Mouse (Mus musculus) MEL (cell line): ENCODE measurements around the gene Olfr697. TPM values are rescaled to one million over a fixed set of nuclear protein-coding genes. Genes with fewer than 3 reads are reported as not detected.

Experiments
- DNase-seq: peaks from one replicate; pipeline ENCODE4 v3.0.0; 2011; ENCODE audit warnings: low read depth, low spot score
- H3K27ac ChIP-seq: 2 replicates; pipeline ENCODE4 v1.5.1; 2012; ENCODE audit warnings: low read depth, mild to moderate bottlenecking, control low read depth, low read length, moderate library complexity; ENCODE audit not compliant: control insufficient read depth
- H3K27me3 ChIP-seq, 2 experiments: fragments of 150-350 bp in 1 of 2; sonication (generic) in 1 of 2; 2 replicates each; pipeline ENCODE4 v1.6.1; 2012; ENCODE audit warnings: low read length in 2 of 2, mild to moderate bottlenecking in 2 of 2, improper control_type of control experiment in 1 of 2, moderate library complexity in 1 of 2; ENCODE audit not compliant: insufficient read depth in 2 of 2, control insufficient read depth in 1 of 2
- H3K36me3 ChIP-seq, 2 experiments: 2 replicates each; pipeline ENCODE4 v1.6.1; 2012 to 2014; ENCODE audit warnings: low read length in 2 of 2, improper control_type of control experiment in 1 of 2, inconsistent platforms in 1 of 2, mild to moderate bottlenecking in 1 of 2; ENCODE audit not compliant: insufficient read depth in 2 of 2, control insufficient read depth in 1 of 2
- H3K4me1 ChIP-seq, 2 experiments: fragments of 150-350 bp in 1 of 2; sonication (generic) in 1 of 2; 2 replicates each; pipeline ENCODE4 v1.6.1; 2012; ENCODE audit warnings: low read length in 2 of 2, improper control_type of control experiment in 1 of 2, mild to moderate bottlenecking in 1 of 2; ENCODE audit not compliant: insufficient read depth in 2 of 2, control insufficient read depth in 1 of 2
- H3K4me3 ChIP-seq, 2 experiments: fragments of 150-350 bp in 1 of 2; sonication (generic) in 1 of 2; 2 replicates each; pipeline ENCODE4 v1.5.1; 2012; ENCODE audit warnings: low read depth in 2 of 2, low read length in 2 of 2, mild to moderate bottlenecking in 2 of 2, moderate library complexity in 2 of 2, control low read depth in 1 of 2, improper control_type of control experiment in 1 of 2; ENCODE audit not compliant: control insufficient read depth in 1 of 2, insufficient read depth in 1 of 2
- H3K79me2 ChIP-seq: 2 replicates; pipeline ENCODE4 v1.6.1; 2012; ENCODE audit warnings: mild to moderate bottlenecking, low read length, moderate library complexity; ENCODE audit not compliant: control insufficient read depth, poor library complexity, insufficient read depth
- H3K9ac ChIP-seq: 2 replicates; pipeline ENCODE4 v1.6.1; 2012; ENCODE audit warnings: low read depth, mild to moderate bottlenecking, control low read depth, low read length, moderate library complexity; ENCODE audit not compliant: control insufficient read depth, poor library complexity, severe bottlenecking
- H3K9me3 ChIP-seq: fragments of 150-350 bp; sonication (generic); replicated peaks from 2 replicates; pipeline ENCODE4 v1.6.1; 2012; ENCODE audit warnings: mild to moderate bottlenecking, low read length, improper control_type of control experiment, moderate library complexity; ENCODE audit not compliant: insufficient read depth
- BHLHE40 ChIP-seq: IDR thresholded peaks from 2 replicates; pipeline ENCODE4 v1.6.1; 2012; ENCODE audit warnings: low read depth, mild to moderate bottlenecking, inconsistent platforms, low read length, improper control_type of control experiment, borderline replicate concordance
- CHD2 ChIP-seq: IDR thresholded peaks from 2 replicates; pipeline ENCODE4 v1.6.1; 2011; ENCODE audit warnings: low read length, improper control_type of control experiment
- CTCF ChIP-seq, 3 experiments: IDR thresholded peaks in 2 of 3; conservative IDR thresholded peaks in 1 of 3; 2 replicates each; pipeline ENCODE4 v1.5.1; 2011 to 2012; ENCODE audit warnings: low read length in 3 of 3, low read depth in 2 of 3, mild to moderate bottlenecking in 2 of 3, improper control_type of control experiment in 1 of 3, inconsistent platforms in 1 of 3, mixed read lengths in 1 of 3, moderate library complexity in 1 of 3; ENCODE audit not compliant: control insufficient read depth in 1 of 3, insufficient read depth in 1 of 3, poor library complexity in 1 of 3, severe bottlenecking in 1 of 3
- EP300 ChIP-seq, 2 experiments: IDR thresholded peaks; 2 replicates each; pipeline ENCODE4 v1.6.1; 2011; ENCODE audit warnings: improper control_type of control experiment in 2 of 2, low read length in 2 of 2, low read depth in 1 of 2, mild to moderate bottlenecking in 1 of 2
- KAT2A ChIP-seq: conservative IDR thresholded peaks from 2 replicates; pipeline ENCODE4 v1.6.1; 2012; ENCODE audit warnings: low read depth, low read length, improper control_type of control experiment, inconsistent platforms
- MAX ChIP-seq: IDR thresholded peaks from 2 replicates; pipeline ENCODE4 v1.6.1; 2011; ENCODE audit warnings: low read length, improper control_type of control experiment
- MAZ ChIP-seq: IDR thresholded peaks from 2 replicates; pipeline ENCODE4 v1.6.1; 2012; ENCODE audit warnings: low read depth, mild to moderate bottlenecking, inconsistent platforms, low read length, improper control_type of control experiment
- MXI1 ChIP-seq: IDR thresholded peaks from 2 replicates; pipeline ENCODE4 v1.6.1; 2011; ENCODE audit warnings: mild to moderate bottlenecking, low read depth, low read length, improper control_type of control experiment
- MYB ChIP-seq: IDR thresholded peaks from 2 replicates; pipeline ENCODE4 v1.6.1; 2011; ENCODE audit warnings: mild to moderate bottlenecking, low read depth, low read length, improper control_type of control experiment
- MYC ChIP-seq: IDR thresholded peaks from 2 replicates; pipeline ENCODE4 v1.6.1; 2011; ENCODE audit warnings: low read depth, mild to moderate bottlenecking, low read length, improper control_type of control experiment, moderate library complexity
- NRF1 ChIP-seq: IDR thresholded peaks from 2 replicates; pipeline ENCODE4 v1.6.1; 2014; ENCODE audit warnings: low read depth, mild to moderate bottlenecking, inconsistent platforms, low read length, improper control_type of control experiment, moderate library complexity; ENCODE audit not compliant: poor library complexity, insufficient read depth, severe bottlenecking
- POLR2A ChIP-seq, 2 experiments: IDR thresholded peaks; 2 replicates each; pipeline ENCODE4 v1.6.1; 2011 to 2012; ENCODE audit warnings: low read length in 2 of 2, mild to moderate bottlenecking in 2 of 2, control low read depth in 1 of 2, improper control_type of control experiment in 1 of 2, low read depth in 1 of 2, moderate library complexity in 1 of 2; ENCODE audit not compliant: control insufficient read depth in 1 of 2, insufficient read depth in 1 of 2, poor library complexity in 1 of 2
- SMC3 ChIP-seq: IDR thresholded peaks from 2 replicates; pipeline ENCODE4 v1.6.1; 2011; ENCODE audit warnings: low read depth, low read length, improper control_type of control experiment
- TAL1 ChIP-seq: IDR thresholded peaks from 2 replicates; pipeline ENCODE4 v1.6.1; 2012; ENCODE audit warnings: mild to moderate bottlenecking, inconsistent platforms, low read length, moderate library complexity, mixed read lengths
- TCF12 ChIP-seq: IDR thresholded peaks from 2 replicates; pipeline ENCODE4 v1.6.1; 2014; ENCODE audit warnings: low read depth, mild to moderate bottlenecking, inconsistent platforms, low read length, improper control_type of control experiment, moderate library complexity
- USF1 ChIP-seq: IDR thresholded peaks from 2 replicates; pipeline ENCODE4 v1.6.1; 2014; ENCODE audit warnings: low read depth, mild to moderate bottlenecking, inconsistent platforms, low read length, improper control_type of control experiment, moderate library complexity
- USF2 ChIP-seq, 2 experiments: IDR thresholded peaks; 2 replicates each; pipeline ENCODE4 v1.6.1; 2011 to 2012; ENCODE audit warnings: improper control_type of control experiment in 2 of 2, low read length in 2 of 2, borderline replicate concordance in 1 of 2, inconsistent platforms in 1 of 2, low read depth in 1 of 2, mild to moderate bottlenecking in 1 of 2; ENCODE audit not compliant: insufficient read depth in 1 of 2
- ZKSCAN1 ChIP-seq: IDR thresholded peaks from 2 replicates; pipeline ENCODE4 v1.6.1; 2012; ENCODE audit warnings: low read depth, mild to moderate bottlenecking, inconsistent platforms, low read length, improper control_type of control experiment, moderate library complexity
- ZMIZ1 ChIP-seq: IDR thresholded peaks from 2 replicates; pipeline ENCODE4 v1.6.1; 2012; ENCODE audit warnings: low read depth, mild to moderate bottlenecking, inconsistent platforms, low read length, improper control_type of control experiment, moderate library complexity
- polyA plus RNA-seq, 2 experiments: library from polyadenylated mRNA; stranded (reverse) in 1 of 2; unstranded in 1 of 2; fragments of >175 nt in 1 of 2; fragments of >200 nt in 1 of 2; gene quantifications; 2 replicates each; pipeline versions ENCODE4 v1.2.1 to v1.2.4; 2012; ENCODE audit warnings: low replicate concordance in 2 of 2, low read depth in 1 of 2; ENCODE audit not compliant: insufficient read length in 2 of 2, insufficient read depth in 1 of 2, missing spikeins in 1 of 2
- total RNA-seq: library from RNA; depleted of rRNA; stranded (reverse); fragments of 300-350 nt; gene quantifications from 2 replicates; pipeline ENCODE4 v1.2.3, GENCODE M21; 2012

The Olfr697 gene
- total and polyA plus RNA-seq, 3 experiments = not detected

DNA sequence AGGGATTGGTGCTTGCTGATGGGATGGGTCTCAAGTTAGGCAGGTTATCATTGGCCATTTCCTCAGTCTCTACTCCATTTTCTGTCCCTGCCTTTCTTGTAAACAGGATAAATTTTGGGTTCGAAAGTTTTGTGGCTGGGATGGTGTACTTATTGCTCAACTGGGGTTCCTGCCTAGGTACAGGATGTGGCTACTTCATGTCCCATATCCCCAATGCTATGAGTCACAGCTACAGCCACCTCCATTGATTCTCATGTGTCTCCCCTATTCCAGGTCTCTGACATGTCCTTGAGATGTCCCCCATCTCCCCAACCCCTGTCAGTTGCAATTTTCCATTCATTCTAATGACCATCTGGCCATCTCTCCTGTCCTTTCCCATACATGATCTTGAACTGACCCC, 45.4 kb downstream of the Olfr697 start:
- Histone ChIP-seq H3K36me3 (no peaks in the 10 kb centered on the region), H3K4me1 (no peaks in the 10 kb centered on the region), H3K27ac (no peak overlapping the region), H3K9me3 (no peaks in the 10 kb centered on the region), H3K9ac (no peak overlapping the region), H3K4me3 (no peak overlapping the region), H3K27me3 (no peaks in the 10 kb centered on the region), H3K79me2 (no peaks in the 10 kb centered on the region)
- TF ChIP-seq TAL1 (no peak), EP300 (IDR thresholded peaks at IDR 0.05; ENCODE audit: low read depth in 1 of 2, low read length in 2 of 2) (no peak), ZKSCAN1 (no peak), USF1 (no peak), BHLHE40 (no peak), ZMIZ1 (no peak), MAX (no peak), POLR2A (IDR thresholded peaks at IDR 0.05; ENCODE audit: control insufficient read depth in 1 of 2, insufficient read depth in 1 of 2, low read depth in 1 of 2, low read length in 2 of 2, poor library complexity in 1 of 2) (no peak), NRF1 (no peak)
- no peak for DNase-seq

DNA sequence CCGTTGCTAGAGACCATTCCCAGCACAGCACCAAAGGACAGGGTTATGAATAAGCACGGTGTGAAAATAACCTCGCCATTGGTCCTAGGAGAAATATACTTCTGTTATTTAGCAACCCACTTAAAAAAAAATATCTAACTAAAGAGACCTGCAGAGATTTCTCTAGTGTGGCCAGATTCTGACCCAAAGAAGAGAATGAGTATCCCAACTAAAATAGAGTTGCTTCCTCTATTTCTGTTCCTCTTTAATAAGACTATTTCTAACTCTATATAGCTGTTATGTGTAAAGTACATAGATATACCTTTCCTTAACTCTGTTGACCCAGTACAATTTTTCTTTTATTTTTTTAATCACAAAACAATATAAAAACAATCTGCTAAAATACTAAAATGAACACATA, 49.3 kb downstream of the Olfr697 start:
- Histone ChIP-seq H3K27ac (no peak overlapping the region), H3K9me3 (no peaks in the 10 kb centered on the region), H3K36me3 (no peaks in the 10 kb centered on the region), H3K27me3 (no peaks in the 10 kb centered on the region), H3K9ac (no peak overlapping the region), H3K79me2 (no peaks in the 10 kb centered on the region), H3K4me1 (no peaks in the 10 kb centered on the region), H3K4me3 (no peak overlapping the region)
- TF ChIP-seq MAZ (no peak), EP300 (IDR thresholded peaks at IDR 0.05; ENCODE audit: low read depth in 1 of 2, low read length in 2 of 2) (no peak), TAL1 (no peak), MAX (no peak), USF2 (IDR thresholded peaks at IDR 0.05; ENCODE audit: borderline replicate concordance in 1 of 2, insufficient read depth in 1 of 2, low read depth in 1 of 2, low read length in 2 of 2) (no peak), CHD2 (no peak), CTCF (IDR thresholded peaks at IDR 0.05 in 2 of 3, conservative IDR thresholded peaks at IDR 0.05 in 1 of 3; ENCODE audit: control insufficient read depth in 1 of 3, insufficient read depth in 1 of 3, low read depth in 2 of 3, low read length in 3 of 3, poor library complexity in 1 of 3, severe bottlenecking in 1 of 3) (no peak)
- no peak for DNase-seq

DNA sequence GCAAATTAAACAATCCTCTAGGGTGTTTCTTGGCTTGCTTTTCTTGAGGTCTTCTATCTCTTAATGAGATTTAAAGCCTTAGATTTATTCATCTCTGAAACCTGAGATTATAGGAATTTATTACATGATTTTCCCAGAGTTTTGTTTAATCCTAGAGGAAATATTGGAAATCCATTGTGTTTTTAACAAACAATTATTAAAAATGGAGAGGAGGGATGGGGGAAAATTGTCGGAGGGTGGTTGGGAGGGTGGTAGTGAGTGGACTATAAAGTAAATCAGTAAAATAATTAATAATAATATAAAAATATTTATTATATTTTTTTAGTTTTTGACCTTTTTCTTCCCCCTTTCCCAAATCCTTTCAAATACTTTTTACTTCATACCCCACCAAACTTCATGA, 50.5 kb downstream of the Olfr697 start, which contains the start of gene Olfr694:
Gene Olfr694, minus strand, starts transcription at position 101 of the 400 bp plus-strand sequence.
- TF ChIP-seq TCF12 (no peak), POLR2A (IDR thresholded peaks at IDR 0.05; ENCODE audit: control insufficient read depth in 1 of 2, insufficient read depth in 1 of 2, low read depth in 1 of 2, low read length in 2 of 2, poor library complexity in 1 of 2) (no peak), SMC3 (no peak), MYC (no peak), KAT2A (no peak), USF1 (no peak), MXI1 (no peak), MAZ (no peak), MYB (no peak)
- Histone ChIP-seq H3K36me3 (no peaks in the 10 kb centered on the region), H3K4me1 (no peaks in the 10 kb centered on the region), H3K27me3 (no peaks in the 10 kb centered on the region), H3K9ac (no peak within 1 kb of the TSS), H3K9me3 (no peaks in the 10 kb centered on the region), H3K79me2 (no peaks in the 10 kb centered on the region), H3K27ac (no peak within 1 kb of the TSS), H3K4me3 (no peak within 1 kb of the TSS)
- no peak for DNase-seq
